Mouse (Mus musculus) kidney, postnatal 36 days (tissue): ENCODE data around the gene Xlr3b.
"Not testable (repeated sequence)": the region's sequence is repeated elsewhere in the genome, so short reads cannot be mapped to it uniquely, and the experiment has no call there.

Source experiments
- DNase-seq, 2 experiments: peaks; one replicate each; pipeline ENCODE4 v3.0.0; 2021 to 2022; ENCODE audit warnings: mixed read lengths in 2 of 2

Xlr3b gene

DNA sequence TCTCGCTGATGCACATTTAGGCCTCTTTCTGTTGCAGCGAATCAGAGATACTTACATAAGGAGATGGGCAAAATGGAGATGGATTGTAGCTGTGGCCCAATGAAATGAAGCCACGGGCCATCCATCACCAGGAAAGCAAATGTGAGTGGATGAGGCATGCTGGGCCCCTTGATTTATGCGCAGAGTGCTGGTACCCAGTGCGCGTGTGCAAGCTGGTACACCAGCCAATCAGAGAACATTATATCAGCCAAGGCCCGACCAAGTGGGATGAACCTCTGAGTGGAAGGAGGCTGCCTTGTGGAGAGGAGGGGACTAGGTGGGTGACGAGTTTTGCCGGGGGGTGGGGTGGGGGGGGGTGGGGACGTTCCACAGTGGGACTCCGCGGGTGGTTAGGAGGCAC is at the start of gene Xlr3b:
Gene Xlr3b, plus strand, starts transcription at position 274 of the 400 bp plus-strand sequence.
- DNase-seq, result peak; percentile 0 to 31

DNA sequence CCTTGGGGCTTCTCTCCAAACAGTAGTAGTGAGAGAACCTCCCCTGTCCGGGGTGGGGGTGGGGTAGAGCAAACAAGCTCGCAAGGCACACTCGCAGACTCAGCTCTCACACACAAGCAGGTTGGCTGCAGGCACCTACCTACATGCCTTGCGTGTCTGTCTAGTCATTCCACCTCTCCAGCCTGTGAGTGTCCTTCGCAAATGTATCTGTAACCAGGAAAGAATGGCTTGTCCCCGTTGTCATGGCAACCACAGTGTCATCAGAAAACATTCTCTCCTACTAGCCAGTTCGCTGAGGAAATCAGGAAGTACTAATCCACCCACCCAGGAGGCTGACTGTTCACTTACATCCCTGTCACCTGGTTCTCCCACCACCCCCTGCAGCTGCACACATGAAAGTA is 48.8 kb upstream of the Xlr3b start:
- DNase-seq, result not testable (repeated sequence)

- not testable (repeated sequence) for DNase-seq
Measured at GRCm38 (mm10) chrX:73148496-73148895, 43.5 kb upstream of the Xlr3b start, which contains the start of gene Xlr5b. Xlr5b (plus strand) TSS chrX:73148796.

- not testable (repeated sequence) for DNase-seq
Measured at GRCm38 (mm10) chrX:73149350-73149749, 42.7 kb upstream of the Xlr3b start, which contains the start of gene DXBay18. DXBay18 (minus strand) TSS chrX:73149450.

DNA sequence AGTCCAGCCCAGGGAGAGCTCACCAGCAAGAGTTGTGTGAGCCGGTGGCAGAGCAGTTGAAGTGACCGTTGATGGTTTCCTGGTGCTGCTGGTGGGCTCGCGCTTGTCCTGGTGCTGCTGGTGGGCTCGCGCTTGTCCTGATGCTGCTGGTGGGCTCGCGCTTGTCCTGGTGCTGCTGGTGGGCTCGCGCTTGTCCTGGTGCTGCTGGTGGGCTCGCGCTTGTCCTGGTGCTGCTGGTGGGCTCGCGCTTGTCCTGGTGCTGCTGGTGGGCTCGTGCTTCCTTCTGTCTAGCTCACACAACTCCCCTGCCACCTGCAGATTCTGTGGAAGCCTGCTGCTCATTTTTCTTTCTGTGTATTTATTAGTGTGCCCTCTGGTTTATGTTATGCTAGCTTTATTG is 15.1 kb upstream of the Xlr3b start, which contains the start of gene Spin2d:
Gene Spin2d, minus strand, starts transcription at position 101 of the 400 bp plus-strand sequence.
- DNase-seq, result not testable (repeated sequence)

DNA sequence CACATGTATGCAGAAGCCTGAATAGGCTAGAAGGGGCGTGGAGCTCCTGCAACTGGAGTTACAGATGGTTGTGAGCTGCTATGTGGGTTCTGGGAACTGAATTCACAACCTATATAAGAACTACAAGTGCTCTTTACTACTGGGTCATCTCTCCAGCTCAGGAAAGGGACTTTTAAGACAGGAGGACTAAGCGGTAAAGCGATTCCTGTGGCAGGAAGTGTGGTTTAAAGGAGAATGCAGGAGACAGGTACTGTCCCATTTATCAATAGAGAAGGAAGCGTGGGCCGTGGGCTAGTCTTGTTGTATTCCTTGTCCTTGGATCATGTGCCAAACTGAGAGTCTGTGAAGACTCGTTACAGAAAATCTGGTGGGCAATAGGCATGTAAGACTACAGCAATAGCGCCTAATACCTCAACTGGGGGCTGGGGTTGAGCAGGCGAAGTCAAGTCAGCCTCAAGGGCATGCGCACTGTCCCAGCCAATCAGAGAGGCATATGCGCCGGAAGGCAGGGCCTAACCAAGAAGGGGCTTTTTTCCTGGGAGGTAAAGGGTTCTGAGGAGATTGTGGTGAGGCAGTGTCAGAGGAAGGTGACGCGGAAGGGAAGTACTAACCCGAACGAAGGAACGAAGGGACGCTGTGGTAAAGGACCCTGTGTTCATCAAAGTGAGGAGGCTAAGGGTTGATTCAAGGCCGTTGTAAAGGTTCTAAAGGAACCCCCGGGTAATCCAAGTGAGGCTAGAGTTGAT is 22.0 kb downstream of the Xlr3b start, which contains the start of gene Xlr4b:
Gene Xlr4b, plus strand, starts transcription at position 515 of the 746 bp plus-strand sequence.
- DNase-seq, result not testable (repeated sequence)

DNA sequence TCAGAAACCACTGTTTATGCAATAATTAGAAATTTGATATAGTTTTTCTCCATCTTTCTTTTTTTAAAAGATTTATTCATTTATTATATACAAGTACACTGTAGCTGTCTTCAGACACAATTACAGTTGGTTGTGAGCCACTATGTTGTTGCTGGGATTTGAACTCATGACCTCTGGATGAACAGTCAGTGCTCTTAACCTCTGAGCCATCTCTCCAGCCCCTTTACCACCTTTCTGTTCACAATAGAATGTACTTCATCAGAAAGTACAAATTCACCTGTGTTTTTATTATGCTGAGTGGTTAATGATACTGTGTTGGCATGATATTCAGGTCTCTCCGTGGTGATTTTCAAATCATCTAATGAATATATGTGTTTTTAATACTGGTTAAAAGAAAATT is 33.4 kb downstream of the Xlr3b start:
- DNase-seq, result no peak

DNA sequence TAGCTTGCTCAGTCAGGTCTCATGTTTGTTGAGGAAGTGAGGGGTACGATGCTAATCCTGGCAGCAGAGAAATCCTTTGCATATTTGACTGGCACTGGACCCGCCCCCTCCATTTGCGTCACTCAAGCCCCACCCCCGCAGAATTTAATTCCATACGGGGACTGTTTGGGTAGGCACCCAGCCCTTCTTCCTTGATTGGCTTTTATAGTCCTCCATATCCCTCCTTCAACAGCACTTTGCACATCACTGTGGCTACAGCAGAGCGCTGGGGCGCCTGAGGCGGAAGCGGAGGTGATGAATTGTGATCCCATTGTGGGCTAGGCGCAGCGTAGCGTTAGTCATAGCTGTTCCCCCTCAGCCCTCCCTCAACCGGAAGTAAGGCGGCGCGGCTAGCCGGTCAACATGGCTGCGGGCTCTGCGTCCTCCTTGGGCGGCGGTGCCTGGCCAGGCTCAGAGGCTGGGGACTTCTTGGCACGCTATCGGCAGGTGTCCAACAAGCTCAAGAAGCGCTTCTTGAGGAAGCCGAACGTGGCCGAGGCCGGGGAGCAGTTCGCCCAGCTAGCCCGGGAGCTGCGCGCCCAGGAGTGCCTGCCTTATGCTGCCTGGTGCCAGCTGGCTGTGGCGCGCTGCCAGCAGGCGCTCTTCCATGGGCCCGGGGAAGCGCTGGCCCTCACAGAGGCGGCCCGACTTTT is 36.1 kb downstream of the Xlr3b start, which contains the start of gene F8a:
Gene F8a, plus strand, starts transcription at position 378 of the 692 bp plus-strand sequence.
- DNase-seq, result peak; percentile 80 to 85

DNA sequence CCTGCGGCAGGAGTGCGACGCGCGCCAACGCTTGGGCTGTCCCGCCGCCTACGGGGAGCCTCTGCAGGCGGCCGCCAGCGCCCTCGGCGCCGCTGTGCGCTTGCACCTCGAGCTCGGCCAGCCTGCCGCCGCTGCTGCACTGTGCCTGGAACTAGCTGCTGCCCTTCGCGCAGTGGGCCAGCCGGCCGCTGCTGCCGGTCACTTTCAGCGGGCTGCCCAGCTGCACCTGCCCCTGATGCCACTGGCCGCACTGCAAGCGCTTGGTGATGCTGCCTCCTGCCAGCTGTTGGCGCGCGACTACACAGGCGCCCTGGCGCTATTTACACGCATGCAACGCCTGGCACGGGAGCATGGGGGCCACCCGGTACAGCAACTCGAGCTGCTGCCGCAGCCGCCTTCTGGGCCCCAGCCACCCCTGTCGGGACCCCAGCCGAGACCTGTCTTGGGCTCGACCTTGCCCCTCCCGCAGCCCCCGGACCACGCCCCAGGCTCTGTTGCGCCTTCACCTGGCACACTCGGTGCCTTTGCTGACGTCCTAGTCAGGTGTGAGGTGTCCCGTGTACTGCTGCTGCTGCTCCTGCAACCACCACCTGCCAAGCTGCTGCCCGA is 36.7 kb downstream of the Xlr3b start:
- peak; percentile 50 to 73 for DNase-seq

DNA sequence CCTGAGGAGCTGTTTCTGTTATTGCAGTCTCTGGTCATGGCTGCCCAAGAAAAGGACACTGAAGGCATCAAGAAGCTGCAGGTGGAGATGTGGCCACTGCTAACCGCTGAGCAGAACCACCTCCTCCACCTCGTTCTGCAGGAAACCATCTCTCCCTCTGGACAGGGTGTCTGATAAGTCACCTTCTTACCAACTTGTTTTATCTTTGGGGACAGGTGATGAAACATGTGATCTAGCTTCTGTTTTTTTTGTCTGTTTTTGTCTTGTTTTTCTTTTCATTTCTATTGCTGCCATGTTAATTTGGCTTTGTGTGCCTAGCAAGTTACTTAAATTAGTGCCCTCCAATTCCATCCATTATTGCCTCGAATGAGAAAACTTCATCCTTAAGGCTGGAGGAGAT is 37.3 kb downstream of the Xlr3b start:
- no peak for DNase-seq

GRCm38 (mm10) chrX:73242821-73243325 is 50.9 kb downstream of the Xlr3b start, which contains the start of gene Xlr4c:
Xlr4c (minus strand) TSS chrX:73243130.
- not testable (repeated sequence) for DNase-seq
